Mouse (Mus musculus) lung, embryonic 16.5 days (tissue): ENCODE measurements around the gene Cdiptos. TPM values are rescaled to one million over a fixed set of nuclear protein-coding genes. Genes with fewer than 3 reads are reported as not detected.

ENCODE experiments used
- ATAC-seq: fragments of 200-750 bp; cut with Nextera tagmentation; 2 replicates; pipeline ENCODE4 v1.8.0; 2017; ENCODE audit warnings: low read depth, mild to moderate bottlenecking, moderate library complexity
- H3K27ac ChIP-seq: fragments of 300-500 bp; sonication (generic); 2 replicates; pipeline ENCODE4 v1.5.1; 2014; ENCODE audit warnings: mild to moderate bottlenecking, control low read depth, low read length
- H3K27me3 ChIP-seq: fragments of 300-500 bp; sonication (generic); 2 replicates; pipeline ENCODE4 v1.6.1; 2014; ENCODE audit warnings: low read depth, low read length, mixed read lengths; ENCODE audit not compliant: control insufficient read depth, insufficient read depth
- H3K36me3 ChIP-seq: fragments of 300-500 bp; sonication (generic); 2 replicates; pipeline ENCODE4 v1.6.1; 2014; ENCODE audit warnings: low read length; ENCODE audit not compliant: control insufficient read depth, insufficient read depth
- H3K4me1 ChIP-seq: fragments of 300-500 bp; sonication (generic); replicated peaks from 2 replicates; pipeline ENCODE4 v1.6.1; 2014; ENCODE audit warnings: low read length, mixed read lengths; ENCODE audit not compliant: control insufficient read depth, insufficient read depth
- H3K4me2 ChIP-seq: fragments of 300-500 bp; sonication (generic); 2 replicates; pipeline ENCODE4 v1.6.1; 2014; ENCODE audit warnings: low read depth, low read length, control low read depth
- H3K4me3 ChIP-seq: fragments of 300-500 bp; sonication (generic); 2 replicates; pipeline ENCODE4 v1.5.1; 2014; ENCODE audit warnings: mild to moderate bottlenecking, low read length, control low read depth
- H3K9ac ChIP-seq: fragments of 300-500 bp; sonication (generic); 2 replicates; pipeline ENCODE4 v1.6.1; 2014; ENCODE audit warnings: low read length, control low read depth
- H3K9me3 ChIP-seq: fragments of 300-500 bp; sonication (generic); 2 replicates; pipeline ENCODE4 v1.6.1; 2016; ENCODE audit warnings: low read length; ENCODE audit not compliant: control insufficient read depth
- WGBS: fragments of 180-500 bp; shearing (Covaris S2); extraction: QIAGEN DNeasy Blood & Tissue Kit; methylation state at CpG from one replicate; pipeline ENCODE4 v1.1.7; 2014; 5-methylcytosine and 5-hydroxymethylcytosine counted together
- polyA plus RNA-seq: library from polyadenylated mRNA; unstranded; fragments of >200 nt; fragmentation: Nextera tagmentation; extraction: Ambion mirVana; gene quantifications from 2 replicates; pipeline ENCODE4 v1.2.1, GENCODE M21; 2015

Cdiptos gene
- polyA plus RNA-seq, 1 experiment from 2014 or later: 2.1 TPM

DNA sequence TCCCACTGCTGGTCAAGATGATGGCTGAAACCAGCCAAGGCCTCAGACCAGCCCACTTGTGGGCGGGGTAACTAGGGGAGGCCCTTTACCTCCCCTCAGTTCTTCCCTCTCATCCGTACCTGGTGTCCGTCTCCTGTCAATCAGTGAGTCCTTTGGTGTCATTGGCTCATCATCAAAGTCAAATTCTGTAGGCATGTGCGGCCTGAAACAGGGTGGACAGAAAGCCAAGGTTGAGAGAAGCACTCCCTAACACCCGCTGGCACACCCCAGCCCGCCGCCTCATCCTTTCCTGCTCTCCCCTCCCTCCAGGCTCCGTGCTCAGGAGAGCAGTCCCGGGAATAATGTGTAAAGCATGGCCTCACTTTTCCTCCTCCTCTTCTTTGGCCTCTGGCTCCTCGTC, 40.2 kb upstream of the Cdiptos start:
- peaks cover 5% of the 10 kb centered on the region; the same call in 1 of the 2 replicates for H3K36me3 ChIP-seq
- under 1% methylated on average over 10 of the region's 10 CpGs for WGBS
- peak overlapping the region; percentile 80 for H3K4me2 ChIP-seq
- peak overlapping the region; percentile 59 for H3K4me3 ChIP-seq
- H3K4me1 ChIP-seq: peaks cover 53% of the 10 kb centered on the region
- H3K9ac ChIP-seq: peak overlapping the region; percentile 77
- no peaks in the 10 kb centered on the region for H3K9me3 ChIP-seq
- H3K27me3 ChIP-seq: no peaks in the 10 kb centered on the region
- peak; percentile 15; the same call in 1 of the 2 replicates for ATAC-seq
- H3K27ac ChIP-seq: peak overlapping the region; percentile 98

DNA sequence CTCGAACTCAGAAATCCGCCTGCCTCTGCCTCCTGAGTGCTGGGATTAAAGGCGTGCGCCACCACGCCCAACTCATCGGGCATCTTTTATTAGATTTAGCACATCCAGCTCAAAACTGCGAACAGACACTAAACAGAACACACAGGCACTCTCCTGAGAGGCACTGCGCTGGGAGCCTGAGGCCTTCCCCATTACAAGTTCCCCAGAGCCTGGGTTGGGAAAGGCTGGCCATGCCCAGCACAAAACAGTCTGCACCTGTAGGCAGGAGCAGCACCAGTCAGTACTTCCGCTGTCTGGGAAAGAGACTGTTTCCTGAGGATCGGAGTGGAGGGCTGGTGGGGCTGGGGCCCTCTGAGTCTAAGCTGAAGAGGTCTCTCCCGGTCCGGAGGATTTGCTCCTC, 39.1 kb upstream of the Cdiptos start:
- 91% methylated on average over 12 of the region's 12 CpGs for WGBS
- no peak overlapping the region for H3K27ac ChIP-seq
- H3K9me3 ChIP-seq: no peaks in the 10 kb centered on the region
- H3K9ac ChIP-seq: no peak overlapping the region
- no peaks in the 10 kb centered on the region for H3K27me3 ChIP-seq
- peaks cover 5% of the 10 kb centered on the region; the same call in 1 of the 2 replicates for H3K36me3 ChIP-seq
- no peak overlapping the region for H3K4me3 ChIP-seq
- ATAC-seq: no peak
- H3K4me1 ChIP-seq: peaks cover 45% of the 10 kb centered on the region
- H3K4me2 ChIP-seq: peak overlapping the region; percentile 72

DNA sequence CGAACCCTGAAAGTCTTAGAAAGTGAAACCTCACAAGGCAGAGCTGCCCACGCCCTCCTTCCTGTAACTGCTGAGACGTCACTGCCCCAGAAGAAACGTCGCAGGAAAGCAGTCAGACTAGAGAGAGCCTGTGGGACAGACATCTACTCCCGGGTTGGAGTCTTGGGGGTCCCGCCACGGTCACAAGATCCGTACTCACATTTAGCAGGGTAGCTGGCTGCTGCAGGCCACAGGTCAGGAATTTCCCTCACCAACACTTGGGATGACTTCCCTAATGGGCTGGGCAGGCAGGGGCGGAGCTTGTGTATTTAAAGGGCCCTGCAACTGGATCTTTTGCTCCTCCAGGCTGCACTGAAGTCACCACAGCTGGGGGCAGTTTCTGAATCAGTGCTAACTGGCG, 38.4 kb upstream of the Cdiptos start, which contains the start of gene Mvp:
TSS of gene Mvp (minus strand) at position 302 of the 400 bp plus-strand sequence.
- Histone ChIP-seq H3K4me3 (peak within 1 kb of the TSS; percentile 56), H3K27ac (peak within 1 kb of the TSS; percentile 51), H3K9me3 (no peaks in the 10 kb centered on the region), H3K9ac (peak within 1 kb of the TSS; percentile 59), H3K4me2 (peak within 1 kb of the TSS; percentile 72), H3K27me3 (no peaks in the 10 kb centered on the region), H3K4me1 (peaks cover 41% of the 10 kb centered on the region), H3K36me3 (peaks cover 5% of the 10 kb centered on the region; the same call in 1 of the 2 replicates)
- 15% methylated on average over 11 of the region's 11 CpGs for WGBS
- ATAC-seq: 0 out of 2 replicates have a peak, but pooled peaks have one; percentile 13

DNA sequence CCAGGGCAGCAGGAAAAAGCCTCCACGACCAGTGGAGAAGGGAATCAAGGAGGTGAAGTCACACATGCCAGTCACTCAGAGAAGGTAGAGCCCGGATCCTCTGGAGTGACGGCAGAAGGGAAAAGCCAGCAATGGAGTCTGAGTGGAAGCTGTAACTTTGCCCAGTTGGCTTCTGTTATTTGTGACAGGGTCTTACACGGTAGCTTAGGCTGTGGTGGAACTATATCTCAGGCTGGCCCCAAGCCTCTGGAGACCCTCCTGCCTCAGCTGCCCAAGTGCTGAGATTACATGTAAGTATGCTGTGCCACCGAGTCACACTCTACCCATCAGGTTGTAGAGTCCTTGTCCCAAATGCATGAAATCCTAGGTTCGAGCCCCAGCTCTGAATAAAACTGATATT, 37.5 kb upstream of the Cdiptos start:
- Histone ChIP-seq H3K4me2 (no peak overlapping the region), H3K27ac (no peak overlapping the region), H3K4me1 (peaks cover 39% of the 10 kb centered on the region), H3K27me3 (no peaks in the 10 kb centered on the region), H3K4me3 (no peak overlapping the region), H3K9ac (no peak overlapping the region), H3K36me3 (peaks cover 5% of the 10 kb centered on the region; the same call in 1 of the 2 replicates), H3K9me3 (no peaks in the 10 kb centered on the region)
- ATAC-seq: no peak
- WGBS: 92% methylated on average over 6 of the region's 6 CpGs

DNA sequence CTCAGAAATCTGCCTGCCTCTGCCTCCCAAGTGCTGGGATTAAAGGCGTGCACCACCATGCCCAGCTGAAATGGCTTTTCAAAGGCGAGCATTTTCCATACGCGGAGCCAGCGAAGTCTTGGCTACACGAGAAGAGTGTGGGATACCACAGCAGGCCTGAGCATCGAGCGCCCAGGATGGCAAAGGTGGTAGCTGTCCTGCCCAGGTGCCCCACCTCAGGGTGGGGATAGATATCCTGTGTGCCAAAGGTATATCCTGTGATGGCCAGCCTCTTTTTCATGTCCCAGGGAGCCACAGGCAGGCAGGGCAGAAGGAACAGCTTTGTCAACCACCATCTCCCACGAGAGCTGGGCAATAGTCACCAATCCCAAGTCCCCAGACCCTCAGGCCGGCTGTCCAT, 36.9 kb upstream of the Cdiptos start:
- Histone ChIP-seq H3K9me3 (no peaks in the 10 kb centered on the region), H3K27me3 (no peaks in the 10 kb centered on the region), H3K4me1 (peaks cover 35% of the 10 kb centered on the region), H3K4me3 (no peak overlapping the region), H3K27ac (no peak overlapping the region), H3K9ac (no peak overlapping the region), H3K4me2 (no peak overlapping the region), H3K36me3 (peaks cover 5% of the 10 kb centered on the region; the same call in 1 of the 2 replicates)
- WGBS: 93% methylated on average over 10 of the region's 10 CpGs
- ATAC-seq: no peak

DNA sequence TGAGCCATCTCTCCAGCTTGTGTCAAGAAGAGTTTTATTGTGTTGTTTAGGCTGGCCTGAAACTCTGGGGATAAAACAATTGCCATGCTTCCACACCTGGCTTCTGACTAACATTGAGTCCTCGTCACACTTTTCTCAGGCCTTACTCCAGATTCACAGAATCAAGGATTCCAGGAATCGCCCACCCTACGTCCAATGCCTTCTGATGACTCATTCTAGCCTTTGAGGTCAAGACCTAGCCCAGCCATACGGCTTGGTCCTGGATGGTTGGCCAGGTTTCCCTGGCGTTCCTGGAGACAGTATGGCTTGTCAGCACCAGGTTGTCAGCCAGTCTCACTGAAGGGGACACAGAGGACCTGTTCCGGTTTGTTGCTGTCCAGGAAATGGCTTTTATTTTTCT, 36.5 kb upstream of the Cdiptos start:
- WGBS: 79% methylated on average over 6 of the region's 6 CpGs
- no peak overlapping the region for H3K4me2 ChIP-seq
- no peak overlapping the region for H3K4me3 ChIP-seq
- peaks cover 32% of the 10 kb centered on the region for H3K4me1 ChIP-seq
- H3K9me3 ChIP-seq: no peaks in the 10 kb centered on the region
- H3K36me3 ChIP-seq: peaks cover 5% of the 10 kb centered on the region; the same call in 1 of the 2 replicates
- ATAC-seq: no peak
- H3K27me3 ChIP-seq: no peaks in the 10 kb centered on the region
- no peak overlapping the region for H3K9ac ChIP-seq
- no peak overlapping the region for H3K27ac ChIP-seq

DNA sequence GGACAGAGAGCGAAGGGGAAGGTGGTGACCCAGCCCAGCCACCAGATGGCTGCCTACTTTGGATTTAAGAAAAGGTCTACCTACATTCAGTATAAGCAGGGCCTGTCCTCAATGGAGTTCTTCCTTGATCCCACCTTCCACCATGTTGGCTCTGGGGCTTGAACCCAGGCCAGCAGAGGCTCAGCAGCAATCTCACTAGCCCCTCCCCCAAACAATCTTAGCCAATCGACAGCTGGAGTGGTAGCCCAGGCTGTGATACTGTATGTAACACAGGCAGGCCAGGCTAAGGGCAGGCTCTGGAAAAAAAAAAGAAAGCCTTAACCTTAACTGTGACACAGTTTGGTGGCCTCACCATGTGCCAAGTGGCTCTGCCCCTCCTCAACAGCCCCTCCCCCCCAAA, 35.8 kb upstream of the Cdiptos start:
- H3K4me1 ChIP-seq: peaks cover 32% of the 10 kb centered on the region
- H3K9ac ChIP-seq: no peak overlapping the region
- H3K36me3 ChIP-seq: peaks cover 5% of the 10 kb centered on the region; the same call in 1 of the 2 replicates
- H3K27ac ChIP-seq: no peak overlapping the region
- no peak overlapping the region for H3K4me3 ChIP-seq
- no peaks in the 10 kb centered on the region for H3K27me3 ChIP-seq
- ATAC-seq: no peak
- H3K4me2 ChIP-seq: no peak overlapping the region
- 68% methylated on average over 2 of the region's 2 CpGs for WGBS
- H3K9me3 ChIP-seq: no peaks in the 10 kb centered on the region

DNA sequence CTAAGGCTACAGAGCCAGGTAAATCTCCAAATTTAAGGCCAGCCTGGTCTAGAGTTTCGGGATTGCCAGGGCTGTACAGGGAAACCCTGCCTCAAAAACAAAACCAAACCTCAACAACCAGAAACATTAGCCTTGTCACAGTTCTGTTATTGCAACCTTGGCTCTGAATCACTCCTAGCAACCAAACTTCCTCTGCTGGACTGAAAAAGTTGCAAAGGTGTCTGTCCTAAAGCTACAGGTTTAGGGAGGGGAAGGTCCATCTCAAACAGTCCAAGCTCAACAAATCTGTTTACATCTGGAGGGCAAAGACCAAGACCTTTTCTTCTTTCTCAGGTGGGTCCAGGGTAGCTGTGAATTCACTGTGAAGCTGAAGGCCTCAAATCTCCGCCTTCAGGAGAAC, 35.2 kb upstream of the Cdiptos start:
- Histone ChIP-seq H3K4me3 (no peak overlapping the region), H3K9me3 (no peaks in the 10 kb centered on the region), H3K36me3 (peaks cover 5% of the 10 kb centered on the region; the same call in 1 of the 2 replicates), H3K4me1 (peaks cover 32% of the 10 kb centered on the region), H3K27ac (no peak overlapping the region), H3K27me3 (no peaks in the 10 kb centered on the region), H3K9ac (no peak overlapping the region), H3K4me2 (no peak overlapping the region)
- ATAC-seq: no peak
- WGBS: 95% methylated on average over 2 of the region's 2 CpGs

DNA sequence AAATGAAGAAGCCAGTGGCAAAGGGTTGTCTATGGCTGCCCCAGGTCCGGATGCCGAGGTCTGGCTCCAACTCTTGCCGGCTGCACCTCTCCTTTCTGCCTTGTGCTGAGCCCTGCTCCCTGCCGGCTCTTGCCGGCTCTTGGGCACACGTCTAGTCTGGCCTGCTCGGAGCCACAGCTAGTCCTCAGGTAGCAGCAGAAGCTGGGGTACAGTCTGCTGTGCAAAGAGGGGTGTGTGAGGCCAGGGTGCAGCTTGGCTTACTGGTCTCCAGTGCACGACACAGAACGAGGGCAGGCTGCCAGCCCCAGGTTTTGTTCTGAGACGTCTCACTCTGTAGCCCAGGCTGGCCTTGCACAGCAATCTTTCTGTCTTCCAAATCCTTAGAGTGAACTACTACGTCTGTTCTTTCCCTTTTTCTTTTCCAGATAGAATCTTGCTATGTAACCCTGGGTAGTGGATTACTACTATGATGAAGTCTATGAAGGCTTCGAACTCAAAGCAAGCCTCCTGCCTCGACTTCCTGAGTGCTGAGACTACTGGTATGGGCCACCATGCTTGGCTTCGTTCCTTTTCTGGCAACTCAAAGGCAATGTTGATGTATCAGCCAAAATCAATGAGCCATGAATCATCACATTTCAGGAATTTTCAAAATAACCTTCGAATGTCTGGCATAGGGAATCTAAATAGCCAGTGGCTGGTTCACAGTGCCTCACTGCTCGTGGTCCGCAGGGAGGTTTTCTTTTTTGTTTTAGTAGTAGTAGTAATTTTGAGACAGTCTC, 33.6 kb upstream of the Cdiptos start:
- H3K27ac ChIP-seq: no peak overlapping the region; the same call in 1 of the 2 replicates
- H3K27me3 ChIP-seq: no peaks in the 10 kb centered on the region
- H3K4me1 ChIP-seq: peaks cover 16% of the 10 kb centered on the region
- H3K4me3 ChIP-seq: no peak overlapping the region
- WGBS: 76% methylated on average over 17 of the region's 17 CpGs
- no peaks in the 10 kb centered on the region for H3K36me3 ChIP-seq
- ATAC-seq: no peak
- no peaks in the 10 kb centered on the region for H3K9me3 ChIP-seq
- H3K9ac ChIP-seq: no peak overlapping the region
- no peak overlapping the region for H3K4me2 ChIP-seq
